Mouse (Mus musculus) liver, embryonic 13.5 days (tissue): Measurements from ENCODE around the gene Neu1. TPM values are rescaled to one million over a fixed set of nuclear protein-coding genes. Genes with fewer than 3 reads are reported as not detected.

ENCODE experiments used
- polyA plus RNA-seq: library from polyadenylated mRNA; unstranded; fragments of >200 nt; fragmentation: Nextera tagmentation; extraction: Ambion mirVana; gene quantifications from 2 replicates; pipeline ENCODE4 v1.2.1, GENCODE M21; 2015

Neu1 gene
- polyA plus RNA-seq, 1 experiment from 2014 or later: 14.2 TPM

Other genes with a start within 250 kb of the Neu1 start
- gene C4b, start 187.4 kb upstream of the Neu1 start, polyA plus RNA-seq: 1.2 and 1.4 TPM in 2 replicates
- not detected in 2 replicates for gene Cyp21a1, start 126.7 kb upstream of the Neu1 start, polyA plus RNA-seq
- 19.9 and 20.2 TPM in 2 replicates for gene Stk19, start 94.3 kb upstream of the Neu1 start, polyA plus RNA-seq
- gene Dxo, start 94.2 kb upstream of the Neu1 start, polyA plus RNA-seq: 28.6 and 30.9 TPM in 2 replicates
- gene Skiv2l, start 81.0 kb upstream of the Neu1 start, polyA plus RNA-seq: 24.0 and 26.1 TPM in 2 replicates
- gene Nelfe, start 80.9 kb upstream of the Neu1 start, polyA plus RNA-seq: 60.1 and 65.1 TPM in 2 replicates
- gene Cfb, start 68.7 kb upstream of the Neu1 start, polyA plus RNA-seq: 118 and 133 TPM in 2 replicates
- gene Zbtb12, start 51.8 kb upstream of the Neu1 start, polyA plus RNA-seq: 0.54 and 0.80 TPM in 2 replicates
- 0.17 TPM in 1 of 2 replicates, not detected in the other for gene Gm20547, start 49.2 kb upstream of the Neu1 start, polyA plus RNA-seq
- 11.1 and 11.7 TPM in 2 replicates for gene C2, start 33.0 kb upstream of the Neu1 start, polyA plus RNA-seq
- gene Ehmt2, start 32.8 kb upstream of the Neu1 start, polyA plus RNA-seq: 16.8 and 17.7 TPM in 2 replicates
- 1.5 TPM in 2 replicates for gene Slc44a4, start 16.8 kb upstream of the Neu1 start, polyA plus RNA-seq
- 0.07 and 0.15 TPM in 2 replicates for gene Hspa1b, start 28.0 kb downstream of the Neu1 start, polyA plus RNA-seq
- gene Gm20481, start 38.7 kb downstream of the Neu1 start, polyA plus RNA-seq: not detected in 2 replicates
- 2.1 and 2.3 TPM in 2 replicates for gene Hspa1a, start 40.9 kb downstream of the Neu1 start, polyA plus RNA-seq
- 0.10 and 0.34 TPM in 2 replicates for gene Hspa1l, start 41.5 kb downstream of the Neu1 start, polyA plus RNA-seq
- gene Lsm2, start 50.6 kb downstream of the Neu1 start, polyA plus RNA-seq: 163 and 178 TPM in 2 replicates
- gene Vars, start 69.7 kb downstream of the Neu1 start, polyA plus RNA-seq: 110 and 112 TPM in 2 replicates
- gene Vwa7, start 85.3 kb downstream of the Neu1 start, polyA plus RNA-seq: 0.08 TPM in 2 replicates
- gene Sapcd1, start 96.8 kb downstream of the Neu1 start, polyA plus RNA-seq: 2.5 and 2.8 TPM in 2 replicates
- gene Msh5, start 115.5 kb downstream of the Neu1 start, polyA plus RNA-seq: 3.2 and 3.4 TPM in 2 replicates
- 141 and 147 TPM in 2 replicates for gene Clic1, start 118.7 kb downstream of the Neu1 start, polyA plus RNA-seq
- gene Ddah2, start 127.8 kb downstream of the Neu1 start, polyA plus RNA-seq: 28.9 and 30.6 TPM in 2 replicates
- 0.25 and 0.31 TPM in 2 replicates for gene Ly6g6c, start 134.1 kb downstream of the Neu1 start, polyA plus RNA-seq
- gene Mpig6b, start 134.9 kb downstream of the Neu1 start, polyA plus RNA-seq: 4.1 and 5.2 TPM in 2 replicates
- 0.13 and 0.23 TPM in 2 replicates for gene Ly6g6e, start 145.6 kb downstream of the Neu1 start, polyA plus RNA-seq
- gene Ly6g6d, start 146.8 kb downstream of the Neu1 start, polyA plus RNA-seq: 0.35 and 0.47 TPM in 2 replicates
- 7.2 and 7.3 TPM in 2 replicates for gene Ly6g6f, start 154.4 kb downstream of the Neu1 start, polyA plus RNA-seq
- gene Abhd16a, start 158.0 kb downstream of the Neu1 start, polyA plus RNA-seq: 51.0 and 54.9 TPM in 2 replicates
- gene Ly6g5c, start 177.0 kb downstream of the Neu1 start, polyA plus RNA-seq: not detected in 2 replicates
- 0.21 and 0.28 TPM in 2 replicates for gene Ly6g5b, start 184.2 kb downstream of the Neu1 start, polyA plus RNA-seq
- 14.1 and 14.8 TPM in 2 replicates for gene Gpank1, start 190.2 kb downstream of the Neu1 start, polyA plus RNA-seq
- gene Csnk2b, start 190.8 kb downstream of the Neu1 start, polyA plus RNA-seq: 176 and 182 TPM in 2 replicates
- 3.1 and 3.6 TPM in 2 replicates for gene D17H6S53E, start 195.1 kb downstream of the Neu1 start, polyA plus RNA-seq
- gene Apom, start 200.8 kb downstream of the Neu1 start, polyA plus RNA-seq: 553 and 573 TPM in 2 replicates
- gene Bag6, start 203.9 kb downstream of the Neu1 start, polyA plus RNA-seq: 22.4 and 27.4 TPM in 2 replicates
- gene Prrc2a, start 233.6 kb downstream of the Neu1 start, polyA plus RNA-seq: 45.1 and 51.5 TPM in 2 replicates
- gene Aif1, start 244.8 kb downstream of the Neu1 start, polyA plus RNA-seq: 17.4 and 18.5 TPM in 2 replicates